In the genomic region with DNA sequence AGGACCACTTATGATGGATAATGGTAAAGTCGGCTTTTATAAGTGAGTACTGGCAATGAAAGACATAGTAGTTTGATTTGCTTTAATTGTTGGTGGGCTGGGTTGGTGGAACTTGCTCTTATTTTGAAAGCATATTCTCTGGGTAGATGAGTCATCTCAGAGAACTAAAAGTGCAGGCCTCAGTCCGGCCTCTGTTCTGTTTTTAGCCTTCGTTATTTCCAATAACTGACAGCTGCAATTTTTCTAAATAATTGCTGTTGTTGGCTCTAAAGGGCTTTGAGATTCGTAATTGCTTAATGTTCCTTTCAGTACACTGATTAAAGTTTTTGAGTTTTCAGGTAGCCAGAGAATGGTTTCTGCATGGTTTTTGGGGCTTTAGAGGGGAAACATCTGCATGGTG, we compare ENCODE assay signal across 21 mouse cellular contexts.
DNase-seq lines count a peak whose midpoint lies in the region; ATAC-seq and TF ChIP-seq lines count a peak whose summit lies in the region.
"Had no signal": no experiment of that assay in that cellular context is flagged by ENCODE, and none has a peak within 500 bp of the region (broad histone marks: within the 10 kb centered on the region; RNA-seq: fewer than 3 reads in every experiment).

No protein-coding gene starts in this region.

- DNase-seq in heart, adult 11 months = peak; percentile 92
- peak; percentile 29 for DNase-seq in kidney, adult 2 months
- no peak for DNase-seq in kidney, postnatal 25 days
- peak; percentile 28 for DNase-seq in A20 (ENCODE audit: low read depth, low spot score)
- DNase-seq in yolk sac, embryonic 10.5 days (ENCODE audit: low spot score) = no peak
- DNase-seq in ovary, postnatal 36 days (ENCODE audit: low spot score) = no peak
- DNase-seq: adrenal gland, postnatal 10 days; B cell, adult 2 months; cerebellum, adult 18-20 months; cerebellum, postnatal 36 days; layer of hippocampus, postnatal 36 days had no signal

- no peak for ATAC-seq in heart, embryonic 12.5 days (ENCODE audit: insufficient number of reproducible peaks, low FRiP score)
- ATAC-seq: intestine, embryonic 15.5 days; midbrain, embryonic 16.5 days; Patski had no signal

- H3K9ac ChIP-seq in heart, embryonic 12.5 days = no peak overlapping the region
- H3K9ac ChIP-seq: heart, embryonic 15.5 days; hindbrain, embryonic 15.5 days; intestine, embryonic 15.5 days; kidney, embryonic 15.5 days; liver, embryonic 15.5 days had no signal

- H3K27me3 ChIP-seq in heart, embryonic 12.5 days (replicated peaks) = no peaks in the 10 kb centered on the region
- H3K27me3 ChIP-seq in kidney, adult 2 months (replicated peaks; ENCODE audit: control insufficient read depth, insufficient read depth, low read length) = no peaks in the 10 kb centered on the region
- H3K27me3 ChIP-seq: heart, embryonic 15.5 days; hindbrain, embryonic 15.5 days; intestine, embryonic 15.5 days; Patski had no signal

- H3K9me3 ChIP-seq in heart, embryonic 12.5 days (replicated peaks) = no peaks in the 10 kb centered on the region
- H3K9me3 ChIP-seq: heart, embryonic 15.5 days; hindbrain, embryonic 15.5 days; intestine, embryonic 15.5 days; kidney, embryonic 15.5 days; liver, embryonic 15.5 days had no signal

- no peak overlapping the region for H3K4me2 ChIP-seq in heart, embryonic 12.5 days
- H3K4me2 ChIP-seq: heart, embryonic 15.5 days; hindbrain, embryonic 15.5 days; intestine, embryonic 15.5 days; kidney, embryonic 15.5 days; liver, embryonic 15.5 days had no signal

- H3K36me3 ChIP-seq in heart, embryonic 12.5 days = no peaks in the 10 kb centered on the region
- H3K36me3 ChIP-seq in kidney, adult 2 months (ENCODE audit: control insufficient read depth, insufficient read depth, low read length) = no peaks in the 10 kb centered on the region
- H3K36me3 ChIP-seq: heart, embryonic 15.5 days; hindbrain, embryonic 15.5 days; intestine, embryonic 15.5 days; kidney, embryonic 15.5 days; liver, embryonic 15.5 days had no signal

- no peak overlapping the region for H3K27ac ChIP-seq in heart, embryonic 12.5 days (ENCODE audit: poor library complexity, severe bottlenecking)
- H3K27ac ChIP-seq in kidney, adult 2 months (ENCODE audit: insufficient read depth, low read depth, low read length) = peak overlapping the region; percentile 58; the same call in 1 of the 2 replicates
- H3K27ac ChIP-seq in bone marrow macrophage, adult 2 months (ENCODE audit: insufficient read depth, low read depth, low read length) = peak overlapping the region; percentile 76
- H3K27ac ChIP-seq: heart, embryonic 15.5 days; hindbrain, embryonic 15.5 days; intestine, embryonic 15.5 days; layer of hippocampus, adult 2 months; liver, embryonic 15.5 days had no signal

- WGBS in heart, embryonic 12.5 days = 61% methylated on average over 4 of the region's 4 CpGs
- WGBS in kidney, adult 2 months = 65% methylated on average over 4 of the region's 4 CpGs

- TF ChIP-seq CTCF in kidney, adult 2 months (conservative IDR thresholded peaks at IDR 0.05; ENCODE audit: insufficient read depth, insufficient read length, low read depth, low read length) = no peak
- no peak for TF ChIP-seq CTCF in bone marrow macrophage, adult 2 months (IDR thresholded peaks at IDR 0.05; ENCODE audit: low read depth, low read length)

- H3K4me3 ChIP-seq in heart, embryonic 12.5 days = no peak overlapping the region
- no peak overlapping the region for H3K4me3 ChIP-seq in kidney, adult 2 months (ENCODE audit: insufficient read depth, low read depth, low read length)
- no peak overlapping the region for H3K4me3 ChIP-seq in bone marrow macrophage, adult 2 months (ENCODE audit: insufficient read depth, low read length)
- H3K4me3 ChIP-seq: heart, embryonic 15.5 days; hindbrain, embryonic 15.5 days; intestine, embryonic 15.5 days; kidney, embryonic 15.5 days; layer of hippocampus, adult 2 months; liver, embryonic 15.5 days had no signal

- TF ChIP-seq POLR2A in kidney, adult 2 months (IDR thresholded peaks at IDR 0.05; ENCODE audit: low read depth, low read length) = no peak
- TF ChIP-seq POLR2A in bone marrow macrophage, adult 2 months (IDR thresholded peaks at IDR 0.05; ENCODE audit: borderline replicate concordance, low read depth, low read length) = no peak

- H3K4me1 ChIP-seq in heart, embryonic 12.5 days (replicated peaks) = no peaks in the 10 kb centered on the region
- H3K4me1 ChIP-seq in kidney, adult 2 months (ENCODE audit: control insufficient read depth, insufficient read depth, low read length) = no peaks in the 10 kb centered on the region
- peaks cover 35% of the 10 kb centered on the region for H3K4me1 ChIP-seq in bone marrow macrophage, adult 2 months (ENCODE audit: control insufficient read depth, insufficient read depth, low read length)
- H3K4me1 ChIP-seq: intestine, embryonic 15.5 days had no signal

Comparison
In these comparisons a context has a peak if more than half of its experiments do, and no peak if none do; other contexts are left out.
1. DNase-seq: peak in heart, adult 11 months (single experiment), kidney, adult 2 months (single experiment) and A20 (single experiment); none in kidney, postnatal 25 days (0 of 2), yolk sac, embryonic 10.5 days (single experiment) and ovary, postnatal 36 days (single experiment).